Mouse (Mus musculus): ENCODE measurements around the gene Stpg4. TPM values are rescaled to one million over a fixed set of nuclear protein-coding genes. Genes with fewer than 3 reads are reported as not detected.

The Stpg4 gene
- polyA plus RNA-seq, 1 experiment from 2014 or later: not detected

- H3K36me3 ChIP-seq (ENCODE audit: control insufficient read depth, insufficient read depth): no peaks in the 10 kb centered on the region
- no peak overlapping the region for H3K4me3 ChIP-seq (replicated peaks; ENCODE audit: low read length)
- no peak overlapping the region for H3K4me2 ChIP-seq (ENCODE audit: low read length)
- H3K4me1 ChIP-seq (replicated peaks; ENCODE audit: control insufficient read depth, insufficient read depth, low read length): peaks cover 11% of the 10 kb centered on the region
- ATAC-seq: no peak
- H3K27ac ChIP-seq (ENCODE audit: low read length): no peak overlapping the region
- WGBS: 84% methylated on average over 8 of the region's 8 CpGs
- no peaks in the 10 kb centered on the region for H3K27me3 ChIP-seq (replicated peaks; ENCODE audit: control insufficient read depth, insufficient read depth, low read length)
- no peak overlapping the region for H3K9ac ChIP-seq (replicated peaks; ENCODE audit: low read depth, low read length)
- no peaks in the 10 kb centered on the region for H3K9me3 ChIP-seq (ENCODE audit: control insufficient read depth, low read length)
Observed at GRCm38 (mm10) chr17:87469428-87469827, 41.9 kb upstream of the Stpg4 start.

- Histone ChIP-seq H3K4me1 (replicated peaks; ENCODE audit: control insufficient read depth, insufficient read depth, low read length) (peaks cover 3% of the 10 kb centered on the region), H3K4me2 (ENCODE audit: low read length) (no peak overlapping the region), H3K36me3 (ENCODE audit: control insufficient read depth, insufficient read depth) (no peaks in the 10 kb centered on the region), H3K4me3 (replicated peaks; ENCODE audit: low read length) (no peak overlapping the region), H3K27ac (ENCODE audit: low read length) (no peak overlapping the region), H3K9ac (replicated peaks; ENCODE audit: low read depth, low read length) (no peak overlapping the region), H3K9me3 (ENCODE audit: control insufficient read depth, low read length) (no peaks in the 10 kb centered on the region), H3K27me3 (replicated peaks; ENCODE audit: control insufficient read depth, insufficient read depth, low read length) (no peaks in the 10 kb centered on the region)
- ATAC-seq: no peak
- 78% methylated on average over 5 of the region's 5 CpGs for WGBS
Observed at GRCm38 (mm10) chr17:87468616-87469015, 41.1 kb upstream of the Stpg4 start.

- H3K4me2 ChIP-seq (ENCODE audit: low read length): no peak overlapping the region
- H3K27me3 ChIP-seq (replicated peaks; ENCODE audit: control insufficient read depth, insufficient read depth, low read length): no peaks in the 10 kb centered on the region
- H3K27ac ChIP-seq (ENCODE audit: low read length): no peak overlapping the region
- ATAC-seq: peak; percentile 36
- H3K9ac ChIP-seq (replicated peaks; ENCODE audit: low read depth, low read length): no peak overlapping the region
- H3K4me1 ChIP-seq (replicated peaks; ENCODE audit: control insufficient read depth, insufficient read depth, low read length): peaks cover 33% of the 10 kb centered on the region
- no peaks in the 10 kb centered on the region for H3K9me3 ChIP-seq (ENCODE audit: control insufficient read depth, low read length)
- 37% methylated on average over 3 of the region's 3 CpGs for WGBS
- no peaks in the 10 kb centered on the region for H3K36me3 ChIP-seq (ENCODE audit: control insufficient read depth, insufficient read depth)
- no peak overlapping the region for H3K4me3 ChIP-seq (replicated peaks; ENCODE audit: low read length)
Observed at GRCm38 (mm10) chr17:87461499-87461896, 34.0 kb upstream of the Stpg4 start.

- Histone ChIP-seq H3K27ac (ENCODE audit: low read length) (peak overlapping the region; percentile 53), H3K4me2 (ENCODE audit: low read length) (peak overlapping the region; percentile 37), H3K27me3 (replicated peaks; ENCODE audit: control insufficient read depth, insufficient read depth, low read length) (no peaks in the 10 kb centered on the region), H3K4me1 (replicated peaks; ENCODE audit: control insufficient read depth, insufficient read depth, low read length) (peaks cover 33% of the 10 kb centered on the region), H3K4me3 (replicated peaks; ENCODE audit: low read length) (no peak overlapping the region), H3K9me3 (ENCODE audit: control insufficient read depth, low read length) (no peaks in the 10 kb centered on the region), H3K36me3 (ENCODE audit: control insufficient read depth, insufficient read depth) (no peaks in the 10 kb centered on the region), H3K9ac (replicated peaks; ENCODE audit: low read depth, low read length) (no peak overlapping the region)
- 16% methylated on average over 17 of the region's 17 CpGs for WGBS
- ATAC-seq: peak; percentile 72
Observed at GRCm38 (mm10) chr17:87460669-87461498, 33.3 kb upstream of the Stpg4 start.

- Histone ChIP-seq H3K4me2 (ENCODE audit: low read length) (peak overlapping the region; percentile 37), H3K27me3 (replicated peaks; ENCODE audit: control insufficient read depth, insufficient read depth, low read length) (no peaks in the 10 kb centered on the region), H3K36me3 (ENCODE audit: control insufficient read depth, insufficient read depth) (no peaks in the 10 kb centered on the region), H3K9me3 (ENCODE audit: control insufficient read depth, low read length) (no peaks in the 10 kb centered on the region), H3K4me1 (replicated peaks; ENCODE audit: control insufficient read depth, insufficient read depth, low read length) (peaks cover 33% of the 10 kb centered on the region), H3K4me3 (replicated peaks; ENCODE audit: low read length) (no peak overlapping the region), H3K9ac (replicated peaks; ENCODE audit: low read depth, low read length) (no peak overlapping the region), H3K27ac (ENCODE audit: low read length) (peak overlapping the region; percentile 53)
- 19% methylated on average over 14 of the region's 14 CpGs for WGBS
- ATAC-seq: peak; percentile 49
Observed at GRCm38 (mm10) chr17:87459750-87460668, 32.5 kb upstream of the Stpg4 start.

- ATAC-seq: peak; percentile 39; the same call in 1 of the 2 replicates
- Histone ChIP-seq H3K4me1 (replicated peaks; ENCODE audit: control insufficient read depth, insufficient read depth, low read length) (peaks cover 33% of the 10 kb centered on the region), H3K4me2 (ENCODE audit: low read length) (peak overlapping the region; percentile 37; the same call in 1 of the 2 replicates), H3K36me3 (ENCODE audit: control insufficient read depth, insufficient read depth) (no peaks in the 10 kb centered on the region), H3K9me3 (ENCODE audit: control insufficient read depth, low read length) (no peaks in the 10 kb centered on the region), H3K27ac (ENCODE audit: low read length) (no peak overlapping the region), H3K4me3 (replicated peaks; ENCODE audit: low read length) (no peak overlapping the region), H3K27me3 (replicated peaks; ENCODE audit: control insufficient read depth, insufficient read depth, low read length) (no peaks in the 10 kb centered on the region), H3K9ac (replicated peaks; ENCODE audit: low read depth, low read length) (no peak overlapping the region; the same call in 1 of the 2 replicates)
- 12% methylated on average over 13 of the region's 17 CpGs for WGBS
Observed at GRCm38 (mm10) chr17:87458911-87459749, 31.6 kb upstream of the Stpg4 start.

DNA sequence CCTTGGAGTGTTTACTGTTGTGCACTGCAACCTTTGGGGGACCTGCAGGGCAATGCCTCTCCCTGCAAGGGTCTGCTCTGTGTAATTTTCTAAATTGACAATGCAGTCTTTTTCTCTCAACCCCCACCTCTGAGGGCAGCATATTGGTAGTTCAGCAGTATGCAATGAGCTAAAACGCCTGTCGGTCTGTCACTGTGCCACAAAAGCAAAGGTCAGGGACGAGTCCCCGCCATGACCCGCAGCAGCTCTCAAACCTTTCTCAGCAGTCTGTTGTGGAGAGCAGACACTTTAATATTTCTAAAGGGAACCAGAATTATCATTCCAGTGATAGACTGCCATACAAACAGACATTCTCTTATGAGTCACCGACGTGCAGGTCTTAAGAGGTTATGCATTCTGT is 30.4 kb upstream of the Stpg4 start:
- Histone ChIP-seq H3K4me2 (ENCODE audit: low read length) (no peak overlapping the region), H3K9ac (replicated peaks; ENCODE audit: low read depth, low read length) (no peak overlapping the region), H3K36me3 (ENCODE audit: control insufficient read depth, insufficient read depth) (no peaks in the 10 kb centered on the region), H3K4me1 (replicated peaks; ENCODE audit: control insufficient read depth, insufficient read depth, low read length) (peaks cover 33% of the 10 kb centered on the region), H3K27me3 (replicated peaks; ENCODE audit: control insufficient read depth, insufficient read depth, low read length) (no peaks in the 10 kb centered on the region), H3K27ac (ENCODE audit: low read length) (no peak overlapping the region), H3K4me3 (replicated peaks; ENCODE audit: low read length) (no peak overlapping the region), H3K9me3 (ENCODE audit: control insufficient read depth, low read length) (no peaks in the 10 kb centered on the region)
- 77% methylated on average over 7 of the region's 7 CpGs for WGBS
- no peak for ATAC-seq

DNA sequence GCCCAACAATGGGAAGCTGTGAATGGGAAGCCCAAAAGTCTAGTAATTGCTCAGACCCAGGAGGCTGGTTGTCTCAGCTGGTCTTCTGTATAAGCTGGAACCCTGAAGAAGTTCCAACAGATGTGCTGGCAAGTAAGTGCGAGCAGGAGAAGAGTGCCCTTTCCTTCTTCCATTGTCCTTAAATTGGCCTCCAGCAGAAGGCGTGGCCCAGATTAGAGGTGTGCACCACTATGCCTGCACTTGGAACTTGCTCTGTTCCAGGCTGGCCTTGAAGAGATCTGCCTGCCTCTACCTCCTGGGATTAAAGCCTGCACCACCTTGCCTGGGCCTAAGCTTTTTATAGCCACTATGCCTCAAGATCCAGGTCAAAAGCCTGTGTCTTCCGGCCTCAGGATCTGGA is 26.6 kb upstream of the Stpg4 start:
- no peak overlapping the region for H3K27ac ChIP-seq (ENCODE audit: low read length)
- 84% methylated on average over 3 of the region's 3 CpGs for WGBS
- H3K4me2 ChIP-seq (ENCODE audit: low read length): no peak overlapping the region
- no peaks in the 10 kb centered on the region for H3K27me3 ChIP-seq (replicated peaks; ENCODE audit: control insufficient read depth, insufficient read depth, low read length)
- H3K9me3 ChIP-seq (ENCODE audit: control insufficient read depth, low read length): no peaks in the 10 kb centered on the region
- no peaks in the 10 kb centered on the region for H3K36me3 ChIP-seq (ENCODE audit: control insufficient read depth, insufficient read depth)
- no peak for ATAC-seq
- H3K4me3 ChIP-seq (replicated peaks; ENCODE audit: low read length): no peak overlapping the region
- peaks cover 9% of the 10 kb centered on the region for H3K4me1 ChIP-seq (replicated peaks; ENCODE audit: control insufficient read depth, insufficient read depth, low read length)
- H3K9ac ChIP-seq (replicated peaks; ENCODE audit: low read depth, low read length): no peak overlapping the region
